Mouse (Mus musculus) limb, embryonic 15.5 days (tissue): ENCODE measurements around the gene Rpl6. TPM values are rescaled to one million over a fixed set of nuclear protein-coding genes. Genes with fewer than 3 reads are reported as not detected.

Source experiments
- ATAC-seq: fragments of 200-750 bp; cut with Nextera tagmentation; 2 replicates; pipeline ENCODE4 v1.8.0; 2017; ENCODE audit warnings: low read depth, moderate TSS enrichment; ENCODE audit not compliant: insufficient number of reproducible peaks, low FRiP score, low TSS enrichment
- H3K27ac ChIP-seq: fragments of 300-500 bp; sonication (generic); 2 replicates; pipeline ENCODE4 v1.5.1; 2015; ENCODE audit warnings: moderate library complexity, mild to moderate bottlenecking, inconsistent platforms
- H3K27me3 ChIP-seq: fragments of 300-500 bp; sonication (generic); 2 replicates; pipeline ENCODE4 v1.6.1; 2015; ENCODE audit warnings: inconsistent platforms
- H3K36me3 ChIP-seq: fragments of 300-500 bp; sonication (generic); 2 replicates; pipeline ENCODE4 v1.6.1; 2015; ENCODE audit warnings: inconsistent platforms
- H3K4me1 ChIP-seq: fragments of 300-500 bp; sonication (generic); 2 replicates; pipeline ENCODE4 v1.6.1; 2015; ENCODE audit warnings: inconsistent platforms
- H3K4me2 ChIP-seq: fragments of 300-500 bp; sonication (generic); 2 replicates; pipeline ENCODE4 v1.6.1; 2015; ENCODE audit warnings: mild to moderate bottlenecking, inconsistent platforms
- H3K4me3 ChIP-seq: fragments of 300-500 bp; sonication (generic); 2 replicates; pipeline ENCODE4 v1.5.1; 2015; ENCODE audit warnings: mild to moderate bottlenecking, inconsistent platforms
- H3K9ac ChIP-seq: fragments of 300-500 bp; sonication (generic); 2 replicates; pipeline ENCODE4 v1.6.1; 2015; ENCODE audit warnings: inconsistent platforms
- H3K9me3 ChIP-seq: fragments of 300-500 bp; sonication (generic); 2 replicates; pipeline ENCODE4 v1.6.1; 2016; ENCODE audit warnings: inconsistent platforms
- WGBS: fragments of 180-500 bp; shearing (Covaris S2); methylation state at CpG from one replicate; pipeline ENCODE4 v1.1.7; 2015; 5-methylcytosine and 5-hydroxymethylcytosine counted together
- polyA plus RNA-seq: library from polyadenylated mRNA; unstranded; fragments of >200 nt; fragmentation: Nextera tagmentation; extraction: Ambion mirVana; gene quantifications from 2 replicates; pipeline ENCODE4 v1.2.1, GENCODE M21; 2015

Gene Rpl6
- polyA plus RNA-seq, 1 experiment from 2014 or later = 611 TPM

- no peaks in the 10 kb centered on the region for H3K36me3 ChIP-seq
- H3K27me3 ChIP-seq = no peaks in the 10 kb centered on the region
- no peak overlapping the region for H3K9ac ChIP-seq
- H3K4me1 ChIP-seq = peaks cover 24% of the 10 kb centered on the region; the same call in 1 of the 2 replicates
- no peak overlapping the region for H3K4me2 ChIP-seq
- H3K27ac ChIP-seq = no peak overlapping the region
- H3K9me3 ChIP-seq = no peaks in the 10 kb centered on the region
- ATAC-seq = no peak
- no peak overlapping the region for H3K4me3 ChIP-seq
- 55% methylated on average over 2 of the region's 2 CpGs for WGBS
Measured at GRCm38 (mm10) chr5:121184375-121184774, 19.9 kb upstream of the Rpl6 start.

GRCm38 (mm10) chr5:121184945-121185551 is 19.2 kb upstream of the Rpl6 start:
- Histone ChIP-seq H3K9me3 (no peaks in the 10 kb centered on the region), H3K27ac (no peak overlapping the region), H3K36me3 (no peaks in the 10 kb centered on the region), H3K27me3 (no peaks in the 10 kb centered on the region), H3K9ac (no peak overlapping the region), H3K4me2 (peak overlapping the region; percentile 12; the same call in 1 of the 2 replicates), H3K4me3 (no peak overlapping the region), H3K4me1 (peaks cover 28% of the 10 kb centered on the region)
- ATAC-seq = no peak
- 23% methylated on average over 11 of the region's 11 CpGs for WGBS

GRCm38 (mm10) chr5:121187580-121188001 is 16.7 kb upstream of the Rpl6 start:
- H3K4me3 ChIP-seq = no peak overlapping the region
- no peaks in the 10 kb centered on the region for H3K36me3 ChIP-seq
- no peaks in the 10 kb centered on the region for H3K9me3 ChIP-seq
- H3K9ac ChIP-seq = no peak overlapping the region
- peaks cover 37% of the 10 kb centered on the region for H3K4me1 ChIP-seq
- H3K27ac ChIP-seq = no peak overlapping the region
- WGBS = 89% methylated on average over 8 of the region's 8 CpGs
- no peaks in the 10 kb centered on the region for H3K27me3 ChIP-seq
- no peak for ATAC-seq
- H3K4me2 ChIP-seq = no peak overlapping the region

GRCm38 (mm10) chr5:121188265-121188664 is 16.0 kb upstream of the Rpl6 start:
- ATAC-seq = no peak
- Histone ChIP-seq H3K9me3 (no peaks in the 10 kb centered on the region), H3K4me1 (peaks cover 37% of the 10 kb centered on the region), H3K9ac (no peak overlapping the region), H3K27me3 (no peaks in the 10 kb centered on the region), H3K36me3 (no peaks in the 10 kb centered on the region), H3K27ac (no peak overlapping the region), H3K4me2 (no peak overlapping the region), H3K4me3 (no peak overlapping the region)
- WGBS = 87% methylated on average over 9 of the region's 9 CpGs

GRCm38 (mm10) chr5:121189182-121189581 is 15.1 kb upstream of the Rpl6 start:
- Histone ChIP-seq H3K27me3 (no peaks in the 10 kb centered on the region), H3K4me3 (no peak overlapping the region)
- ATAC-seq = no peak

GRCm38 (mm10) chr5:121190210-121190835 is 14.0 kb upstream of the Rpl6 start:
- no peaks in the 10 kb centered on the region for H3K36me3 ChIP-seq
- peak overlapping the region; percentile 61 for H3K4me2 ChIP-seq
- H3K27ac ChIP-seq = peak overlapping the region; percentile 87
- 28% methylated on average over 21 of the region's 21 CpGs for WGBS
- peak overlapping the region; percentile 95 for H3K4me3 ChIP-seq
- H3K9me3 ChIP-seq = no peaks in the 10 kb centered on the region
- peaks cover 31% of the 10 kb centered on the region for H3K4me1 ChIP-seq
- H3K27me3 ChIP-seq = 0 out of 2 replicates have a peak, but pooled peaks cover 4% of the 10 kb centered on the region
- ATAC-seq = no peak
- H3K9ac ChIP-seq = peak overlapping the region; percentile 93

More at GRCm38 (mm10) chr5:121189182-121189581, 15.1 kb upstream of the Rpl6 start:
- H3K36me3 ChIP-seq = no peaks in the 10 kb centered on the region
- no peak overlapping the region for H3K9ac ChIP-seq
- WGBS = 79% methylated on average over 9 of the region's 9 CpGs
- H3K9me3 ChIP-seq = no peaks in the 10 kb centered on the region
- H3K4me2 ChIP-seq = no peak overlapping the region
- H3K27ac ChIP-seq = no peak overlapping the region
- peaks cover 37% of the 10 kb centered on the region for H3K4me1 ChIP-seq

GRCm38 (mm10) chr5:121190836-121191583 is 13.3 kb upstream of the Rpl6 start, which contains the start of gene Ptpn11:
TSS of gene Ptpn11 (minus strand) at chr5:121191397.
- Histone ChIP-seq H3K4me3 (peak within 1 kb of the TSS; percentile 95), H3K4me2 (peak within 1 kb of the TSS; percentile 61), H3K4me1 (peaks cover 29% of the 10 kb centered on the region), H3K36me3 (no peaks in the 10 kb centered on the region), H3K9me3 (no peaks in the 10 kb centered on the region), H3K27ac (peak within 1 kb of the TSS; percentile 87), H3K27me3 (0 out of 2 replicates have a peak, but pooled peaks cover 4% of the 10 kb centered on the region), H3K9ac (peak within 1 kb of the TSS; percentile 93)
- peak; percentile 89 for ATAC-seq
- under 1% methylated on average over 82 of the region's 98 CpGs for WGBS

GRCm38 (mm10) chr5:121191584-121191906 is 12.7 kb upstream of the Rpl6 start:
- H3K36me3 ChIP-seq = no peaks in the 10 kb centered on the region
- H3K9ac ChIP-seq = peak overlapping the region; percentile 93
- peak overlapping the region; percentile 95 for H3K4me3 ChIP-seq
- peak overlapping the region; percentile 61 for H3K4me2 ChIP-seq
- WGBS = 10% methylated on average over 17 of the region's 17 CpGs
- H3K9me3 ChIP-seq = no peaks in the 10 kb centered on the region
- ATAC-seq = no peak
- H3K4me1 ChIP-seq = peaks cover 25% of the 10 kb centered on the region
- H3K27me3 ChIP-seq = 0 out of 2 replicates have a peak, but pooled peaks cover 4% of the 10 kb centered on the region
- peak overlapping the region; percentile 87 for H3K27ac ChIP-seq

GRCm38 (mm10) chr5:121194173-121194572 is 10.1 kb upstream of the Rpl6 start:
- Histone ChIP-seq H3K4me3 (no peak overlapping the region), H3K27ac (no peak overlapping the region), H3K36me3 (no peaks in the 10 kb centered on the region), H3K27me3 (0 out of 2 replicates have a peak, but pooled peaks cover 4% of the 10 kb centered on the region), H3K4me1 (peaks cover 14% of the 10 kb centered on the region), H3K9me3 (no peaks in the 10 kb centered on the region), H3K4me2 (no peak overlapping the region), H3K9ac (no peak overlapping the region)
- ATAC-seq = no peak
- WGBS = 25% methylated on average over 1 of the region's 1 CpGs

GRCm38 (mm10) chr5:121196764-121197163 is 7.5 kb upstream of the Rpl6 start:
- no peak for ATAC-seq
- Histone ChIP-seq H3K9me3 (no peaks in the 10 kb centered on the region), H3K9ac (no peak overlapping the region), H3K4me1 (0 out of 2 replicates have a peak, but pooled peaks cover under 1% of the 10 kb centered on the region), H3K36me3 (no peaks in the 10 kb centered on the region), H3K27ac (no peak overlapping the region), H3K4me3 (no peak overlapping the region), H3K4me2 (no peak overlapping the region), H3K27me3 (0 out of 2 replicates have a peak, but pooled peaks cover 4% of the 10 kb centered on the region)
- WGBS = 46% methylated on average over 5 of the region's 5 CpGs

- H3K9ac ChIP-seq = no peak overlapping the region
- H3K27me3 ChIP-seq = 0 out of 2 replicates have a peak, but pooled peaks cover 4% of the 10 kb centered on the region
- WGBS = 70% methylated on average over 2 of the region's 2 CpGs
- H3K27ac ChIP-seq = no peak overlapping the region
- H3K4me1 ChIP-seq = no peaks in the 10 kb centered on the region
- no peaks in the 10 kb centered on the region for H3K9me3 ChIP-seq
- no peaks in the 10 kb centered on the region for H3K36me3 ChIP-seq
- no peak overlapping the region for H3K4me2 ChIP-seq
- H3K4me3 ChIP-seq = no peak overlapping the region
- ATAC-seq = no peak
Measured at GRCm38 (mm10) chr5:121197337-121197736, 6.9 kb upstream of the Rpl6 start.

GRCm38 (mm10) chr5:121198376-121198775 is 5.9 kb upstream of the Rpl6 start:
- Histone ChIP-seq H3K4me2 (no peak overlapping the region), H3K4me3 (no peak overlapping the region), H3K27ac (no peak overlapping the region), H3K4me1 (no peaks in the 10 kb centered on the region), H3K9me3 (no peaks in the 10 kb centered on the region), H3K27me3 (0 out of 2 replicates have a peak, but pooled peaks cover 4% of the 10 kb centered on the region), H3K9ac (no peak overlapping the region), H3K36me3 (no peaks in the 10 kb centered on the region)
- ATAC-seq = no peak
- WGBS = 81% methylated on average over 5 of the region's 5 CpGs
